Mouse (Mus musculus): ENCODE measurements around the gene Tcp11l2. TPM values are rescaled to one million over a fixed set of nuclear protein-coding genes. Genes with fewer than 3 reads are reported as not detected.

Gene Tcp11l2
- polyA plus RNA-seq, 1 experiment = 35.7 TPM

- Histone ChIP-seq H3K27ac (ENCODE audit: control insufficient read depth, insufficient read depth, low read depth, low read length, poor library complexity) (no peak overlapping the region; the same call in 1 of the 2 replicates), H3K4me3 (replicated peaks; ENCODE audit: control insufficient read depth, low read depth, low read length) (peak overlapping the region; percentile 7), H3K4me1 (ENCODE audit: control insufficient read depth, insufficient read depth, low read length) (peaks cover 2% of the 10 kb centered on the region)
- TF ChIP-seq CTCF (IDR thresholded peaks at IDR 0.05; ENCODE audit: control insufficient read depth, insufficient read depth, low read length) (no peak), POLR2A (IDR thresholded peaks at IDR 0.05; ENCODE audit: borderline replicate concordance, control insufficient read depth, low read depth, low read length) (no peak)
- WGBS = 44% methylated on average over 4 of the region's 4 CpGs
Measured at GRCm38 (mm10) chr10:84639525-84640287, 63.3 kb downstream of the Tcp11l2 start.

GRCm38 (mm10) chr10:84640861-84641260 lies 64.4 kb downstream of the Tcp11l2 start:
- Histone ChIP-seq H3K4me3 (replicated peaks; ENCODE audit: control insufficient read depth, low read depth, low read length) (no peak overlapping the region), H3K4me1 (ENCODE audit: control insufficient read depth, insufficient read depth, low read length) (peaks cover 5% of the 10 kb centered on the region), H3K27ac (ENCODE audit: control insufficient read depth, insufficient read depth, low read depth, low read length, poor library complexity) (no peak overlapping the region)
- WGBS = 92% methylated on average over 7 of the region's 7 CpGs
- TF ChIP-seq CTCF (IDR thresholded peaks at IDR 0.05; ENCODE audit: control insufficient read depth, insufficient read depth, low read length) (no peak), POLR2A (IDR thresholded peaks at IDR 0.05; ENCODE audit: borderline replicate concordance, control insufficient read depth, low read depth, low read length) (no peak)

GRCm38 (mm10) chr10:84641576-84641975 lies 65.2 kb downstream of the Tcp11l2 start:
- TF ChIP-seq CTCF (IDR thresholded peaks at IDR 0.05; ENCODE audit: control insufficient read depth, insufficient read depth, low read length) (no peak), POLR2A (IDR thresholded peaks at IDR 0.05; ENCODE audit: borderline replicate concordance, control insufficient read depth, low read depth, low read length) (no peak)
- H3K27ac ChIP-seq (ENCODE audit: control insufficient read depth, insufficient read depth, low read depth, low read length, poor library complexity) = no peak overlapping the region

GRCm38 (mm10) chr10:84645940-84646339 lies 69.5 kb downstream of the Tcp11l2 start:
- TF ChIP-seq POLR2A (IDR thresholded peaks at IDR 0.05; ENCODE audit: borderline replicate concordance, control insufficient read depth, low read depth, low read length) (no peak), CTCF (IDR thresholded peaks at IDR 0.05; ENCODE audit: control insufficient read depth, insufficient read depth, low read length) (no peak)
- Histone ChIP-seq H3K27ac (ENCODE audit: control insufficient read depth, insufficient read depth, low read depth, low read length, poor library complexity) (peak overlapping the region; percentile 37; the same call in 1 of the 2 replicates), H3K4me3 (replicated peaks; ENCODE audit: control insufficient read depth, low read depth, low read length) (no peak overlapping the region), H3K4me1 (ENCODE audit: control insufficient read depth, insufficient read depth, low read length) (peaks cover 9% of the 10 kb centered on the region)
- 66% methylated on average over 8 of the region's 8 CpGs for WGBS

More at GRCm38 (mm10) chr10:84641576-84641975, 65.2 kb downstream of the Tcp11l2 start:
- WGBS = 77% methylated on average over 2 of the region's 2 CpGs
- Histone ChIP-seq H3K4me1 (ENCODE audit: control insufficient read depth, insufficient read depth, low read length) (peaks cover 7% of the 10 kb centered on the region), H3K4me3 (replicated peaks; ENCODE audit: control insufficient read depth, low read depth, low read length) (no peak overlapping the region)

- Histone ChIP-seq H3K4me1 (ENCODE audit: control insufficient read depth, insufficient read depth, low read length) (peaks cover 9% of the 10 kb centered on the region), H3K4me3 (replicated peaks; ENCODE audit: control insufficient read depth, low read depth, low read length) (peak overlapping the region; percentile 53), H3K27ac (ENCODE audit: control insufficient read depth, insufficient read depth, low read depth, low read length, poor library complexity) (peak overlapping the region; percentile 70)
- no peak for TF ChIP-seq CTCF (IDR thresholded peaks at IDR 0.05; ENCODE audit: control insufficient read depth, insufficient read depth, low read length)
- 7% methylated on average over 12 of the region's 12 CpGs for WGBS
Measured at GRCm38 (mm10) chr10:84646506-84647102, 70.2 kb downstream of the Tcp11l2 start.

- peaks cover 9% of the 10 kb centered on the region for H3K4me1 ChIP-seq (ENCODE audit: control insufficient read depth, insufficient read depth, low read length)
- WGBS = 37% methylated on average over 5 of the region's 5 CpGs
- H3K4me3 ChIP-seq (replicated peaks; ENCODE audit: control insufficient read depth, low read depth, low read length) = no peak overlapping the region
- TF ChIP-seq POLR2A (IDR thresholded peaks at IDR 0.05; ENCODE audit: borderline replicate concordance, control insufficient read depth, low read depth, low read length) = no peak
- no peak for TF ChIP-seq CTCF (IDR thresholded peaks at IDR 0.05; ENCODE audit: control insufficient read depth, insufficient read depth, low read length)
- H3K27ac ChIP-seq (ENCODE audit: control insufficient read depth, insufficient read depth, low read depth, low read length, poor library complexity) = peak overlapping the region; percentile 70
Measured at GRCm38 (mm10) chr10:84647264-84647663, 70.8 kb downstream of the Tcp11l2 start.

GRCm38 (mm10) chr10:84648911-84649310 lies 72.5 kb downstream of the Tcp11l2 start:
- TF ChIP-seq POLR2A (IDR thresholded peaks at IDR 0.05; ENCODE audit: borderline replicate concordance, control insufficient read depth, low read depth, low read length) (no peak), CTCF (IDR thresholded peaks at IDR 0.05; ENCODE audit: control insufficient read depth, insufficient read depth, low read length) (no peak)
- WGBS = 52% methylated on average over 4 of the region's 4 CpGs
- peaks cover 9% of the 10 kb centered on the region for H3K4me1 ChIP-seq (ENCODE audit: control insufficient read depth, insufficient read depth, low read length)

GRCm38 (mm10) chr10:84654029-84654428 lies 77.6 kb downstream of the Tcp11l2 start:
- 83% methylated on average over 4 of the region's 4 CpGs for WGBS
- Histone ChIP-seq H3K4me1 (ENCODE audit: control insufficient read depth, insufficient read depth, low read length) (no peaks in the 10 kb centered on the region; the same call in 1 of the 2 replicates), H3K4me3 (replicated peaks; ENCODE audit: control insufficient read depth, low read depth, low read length) (no peak overlapping the region), H3K27ac (ENCODE audit: control insufficient read depth, insufficient read depth, low read depth, low read length, poor library complexity) (no peak overlapping the region)
- TF ChIP-seq CTCF (IDR thresholded peaks at IDR 0.05; ENCODE audit: control insufficient read depth, insufficient read depth, low read length) (no peak), POLR2A (IDR thresholded peaks at IDR 0.05; ENCODE audit: borderline replicate concordance, control insufficient read depth, low read depth, low read length) (no peak)

More at GRCm38 (mm10) chr10:84648911-84649310, 72.5 kb downstream of the Tcp11l2 start:
- no peak overlapping the region for H3K4me3 ChIP-seq (replicated peaks; ENCODE audit: control insufficient read depth, low read depth, low read length)
- no peak overlapping the region for H3K27ac ChIP-seq (ENCODE audit: control insufficient read depth, insufficient read depth, low read depth, low read length, poor library complexity)

Data from bone marrow, adult 2 months (tissue).